Mouse (Mus musculus) embryonic fibroblast, embryonic 13.5 days (primary cell): ENCODE data around the gene Il1rl2.

Source experiments
- CTCF ChIP-seq: IDR thresholded peaks from 2 replicates; pipeline ENCODE4 v1.5.1; 2011; ENCODE audit warnings: mild to moderate bottlenecking, control low read depth, low read length, moderate library complexity, borderline replicate concordance; ENCODE audit not compliant: insufficient read depth
- POLR2A ChIP-seq: IDR thresholded peaks from 2 replicates; pipeline ENCODE4 v1.6.1; 2011; ENCODE audit warnings: low read depth, mild to moderate bottlenecking, control low read depth, low read length, moderate library complexity

GRCm38 (mm10) chr1:40380990-40381389, 56.6 kb downstream of the Il1rl2 start:
- TF ChIP-seq CTCF (no peak), POLR2A (no peak)
